Mouse (Mus musculus) MEL (cell line): ENCODE measurements around the gene Crb1. TPM values are rescaled to one million over a fixed set of nuclear protein-coding genes. Genes with fewer than 3 reads are reported as not detected.

ENCODE experiments used
- DNase-seq: peaks from one replicate; pipeline ENCODE4 v3.0.0; 2011; ENCODE audit warnings: low read depth, low spot score
- H3K27ac ChIP-seq: 2 replicates; pipeline ENCODE4 v1.5.1; 2012; ENCODE audit warnings: low read depth, mild to moderate bottlenecking, control low read depth, low read length, moderate library complexity; ENCODE audit not compliant: control insufficient read depth
- H3K27me3 ChIP-seq, 2 experiments: fragments of 150-350 bp in 1 of 2; sonication (generic) in 1 of 2; 2 replicates each; pipeline ENCODE4 v1.6.1; 2012; ENCODE audit warnings: low read length in 2 of 2, mild to moderate bottlenecking in 2 of 2, improper control_type of control experiment in 1 of 2, moderate library complexity in 1 of 2; ENCODE audit not compliant: insufficient read depth in 2 of 2, control insufficient read depth in 1 of 2
- H3K36me3 ChIP-seq, 2 experiments: 2 replicates each; pipeline ENCODE4 v1.6.1; 2012 to 2014; ENCODE audit warnings: low read length in 2 of 2, improper control_type of control experiment in 1 of 2, inconsistent platforms in 1 of 2, mild to moderate bottlenecking in 1 of 2; ENCODE audit not compliant: insufficient read depth in 2 of 2, control insufficient read depth in 1 of 2
- H3K4me1 ChIP-seq, 2 experiments: fragments of 150-350 bp in 1 of 2; sonication (generic) in 1 of 2; 2 replicates each; pipeline ENCODE4 v1.6.1; 2012; ENCODE audit warnings: low read length in 2 of 2, improper control_type of control experiment in 1 of 2, mild to moderate bottlenecking in 1 of 2; ENCODE audit not compliant: insufficient read depth in 2 of 2, control insufficient read depth in 1 of 2
- H3K4me3 ChIP-seq, 2 experiments: fragments of 150-350 bp in 1 of 2; sonication (generic) in 1 of 2; 2 replicates each; pipeline ENCODE4 v1.5.1; 2012; ENCODE audit warnings: low read depth in 2 of 2, low read length in 2 of 2, mild to moderate bottlenecking in 2 of 2, moderate library complexity in 2 of 2, control low read depth in 1 of 2, improper control_type of control experiment in 1 of 2; ENCODE audit not compliant: control insufficient read depth in 1 of 2, insufficient read depth in 1 of 2
- H3K79me2 ChIP-seq: 2 replicates; pipeline ENCODE4 v1.6.1; 2012; ENCODE audit warnings: mild to moderate bottlenecking, low read length, moderate library complexity; ENCODE audit not compliant: control insufficient read depth, poor library complexity, insufficient read depth
- H3K9ac ChIP-seq: 2 replicates; pipeline ENCODE4 v1.6.1; 2012; ENCODE audit warnings: low read depth, mild to moderate bottlenecking, control low read depth, low read length, moderate library complexity; ENCODE audit not compliant: control insufficient read depth, poor library complexity, severe bottlenecking
- H3K9me3 ChIP-seq: fragments of 150-350 bp; sonication (generic); replicated peaks from 2 replicates; pipeline ENCODE4 v1.6.1; 2012; ENCODE audit warnings: mild to moderate bottlenecking, low read length, improper control_type of control experiment, moderate library complexity; ENCODE audit not compliant: insufficient read depth
- BHLHE40 ChIP-seq: IDR thresholded peaks from 2 replicates; pipeline ENCODE4 v1.6.1; 2012; ENCODE audit warnings: low read depth, mild to moderate bottlenecking, inconsistent platforms, low read length, improper control_type of control experiment, borderline replicate concordance
- CHD2 ChIP-seq: IDR thresholded peaks from 2 replicates; pipeline ENCODE4 v1.6.1; 2011; ENCODE audit warnings: low read length, improper control_type of control experiment
- CTCF ChIP-seq, 3 experiments: IDR thresholded peaks in 2 of 3; conservative IDR thresholded peaks in 1 of 3; 2 replicates each; pipeline ENCODE4 v1.5.1; 2011 to 2012; ENCODE audit warnings: low read length in 3 of 3, low read depth in 2 of 3, mild to moderate bottlenecking in 2 of 3, improper control_type of control experiment in 1 of 3, inconsistent platforms in 1 of 3, mixed read lengths in 1 of 3, moderate library complexity in 1 of 3; ENCODE audit not compliant: control insufficient read depth in 1 of 3, insufficient read depth in 1 of 3, poor library complexity in 1 of 3, severe bottlenecking in 1 of 3
- E2F4 ChIP-seq: IDR thresholded peaks from 2 replicates; pipeline ENCODE4 v1.6.1; 2011; ENCODE audit warnings: low read depth, low read length, improper control_type of control experiment, borderline replicate concordance
- EP300 ChIP-seq, 2 experiments: IDR thresholded peaks; 2 replicates each; pipeline ENCODE4 v1.6.1; 2011; ENCODE audit warnings: improper control_type of control experiment in 2 of 2, low read length in 2 of 2, low read depth in 1 of 2, mild to moderate bottlenecking in 1 of 2
- HCFC1 ChIP-seq: IDR thresholded peaks from 2 replicates; pipeline ENCODE4 v1.6.1; 2012; ENCODE audit warnings: low read depth, mild to moderate bottlenecking, inconsistent platforms, low read length, improper control_type of control experiment, moderate library complexity
- MAFK ChIP-seq: IDR thresholded peaks from 2 replicates; pipeline ENCODE4 v1.6.1; 2011; ENCODE audit warnings: low read depth, mild to moderate bottlenecking, low read length, improper control_type of control experiment, borderline replicate concordance
- MAX ChIP-seq: IDR thresholded peaks from 2 replicates; pipeline ENCODE4 v1.6.1; 2011; ENCODE audit warnings: low read length, improper control_type of control experiment
- MAZ ChIP-seq: IDR thresholded peaks from 2 replicates; pipeline ENCODE4 v1.6.1; 2012; ENCODE audit warnings: low read depth, mild to moderate bottlenecking, inconsistent platforms, low read length, improper control_type of control experiment
- MXI1 ChIP-seq: IDR thresholded peaks from 2 replicates; pipeline ENCODE4 v1.6.1; 2011; ENCODE audit warnings: mild to moderate bottlenecking, low read depth, low read length, improper control_type of control experiment
- MYC ChIP-seq: IDR thresholded peaks from 2 replicates; pipeline ENCODE4 v1.6.1; 2011; ENCODE audit warnings: low read depth, mild to moderate bottlenecking, low read length, improper control_type of control experiment, moderate library complexity
- NELFE ChIP-seq: IDR thresholded peaks from 2 replicates; pipeline ENCODE4 v1.6.1; 2011; ENCODE audit warnings: low read depth, low read length, improper control_type of control experiment
- POLR2AphosphoS2 ChIP-seq: IDR thresholded peaks from 2 replicates; pipeline ENCODE4 v1.6.1; 2011; ENCODE audit warnings: low read length, improper control_type of control experiment
- RCOR1 ChIP-seq: IDR thresholded peaks from 2 replicates; pipeline ENCODE4 v1.6.1; 2012; ENCODE audit warnings: low read depth, mild to moderate bottlenecking, inconsistent platforms, low read length, improper control_type of control experiment
- TBP ChIP-seq: IDR thresholded peaks from 2 replicates; pipeline ENCODE4 v1.8.0; 2011; ENCODE audit warnings: low read depth, low read length, improper control_type of control experiment
- TCF12 ChIP-seq: IDR thresholded peaks from 2 replicates; pipeline ENCODE4 v1.6.1; 2014; ENCODE audit warnings: low read depth, mild to moderate bottlenecking, inconsistent platforms, low read length, improper control_type of control experiment, moderate library complexity
- USF1 ChIP-seq: IDR thresholded peaks from 2 replicates; pipeline ENCODE4 v1.6.1; 2014; ENCODE audit warnings: low read depth, mild to moderate bottlenecking, inconsistent platforms, low read length, improper control_type of control experiment, moderate library complexity
- USF2 ChIP-seq, 2 experiments: IDR thresholded peaks; 2 replicates each; pipeline ENCODE4 v1.6.1; 2011 to 2012; ENCODE audit warnings: improper control_type of control experiment in 2 of 2, low read length in 2 of 2, borderline replicate concordance in 1 of 2, inconsistent platforms in 1 of 2, low read depth in 1 of 2, mild to moderate bottlenecking in 1 of 2; ENCODE audit not compliant: insufficient read depth in 1 of 2
- ZC3H11A ChIP-seq: IDR thresholded peaks from 2 replicates; pipeline ENCODE4 v1.6.1; 2012; ENCODE audit warnings: low read depth, mild to moderate bottlenecking, inconsistent platforms, low read length, improper control_type of control experiment
- ZMIZ1 ChIP-seq: IDR thresholded peaks from 2 replicates; pipeline ENCODE4 v1.6.1; 2012; ENCODE audit warnings: low read depth, mild to moderate bottlenecking, inconsistent platforms, low read length, improper control_type of control experiment, moderate library complexity
- polyA plus RNA-seq, 2 experiments: library from polyadenylated mRNA; stranded (reverse) in 1 of 2; unstranded in 1 of 2; fragments of >175 nt in 1 of 2; fragments of >200 nt in 1 of 2; gene quantifications; 2 replicates each; pipeline versions ENCODE4 v1.2.1 to v1.2.4; 2012; ENCODE audit warnings: low replicate concordance in 2 of 2, low read depth in 1 of 2; ENCODE audit not compliant: insufficient read length in 2 of 2, insufficient read depth in 1 of 2, missing spikeins in 1 of 2
- total RNA-seq: library from RNA; depleted of rRNA; stranded (reverse); fragments of 300-350 nt; gene quantifications from 2 replicates; pipeline ENCODE4 v1.2.3, GENCODE M21; 2012

The Crb1 gene
- total and polyA plus RNA-seq, 3 experiments = not detected

- Histone ChIP-seq H3K9ac (no peak overlapping the region), H3K9me3 (no peaks in the 10 kb centered on the region), H3K27me3 (no peaks in the 10 kb centered on the region), H3K27ac (no peak overlapping the region), H3K36me3 (no peaks in the 10 kb centered on the region), H3K4me3 (no peak overlapping the region), H3K79me2 (no peaks in the 10 kb centered on the region), H3K4me1 (peaks cover 0 to 7% of the 10 kb centered on the region in 2 experiments; a peak in 1 of 4 replicates)
- no peak for DNase-seq
- no peak for TF ChIP-seq USF2 (IDR thresholded peaks at IDR 0.05; ENCODE audit: borderline replicate concordance in 1 of 2, insufficient read depth in 1 of 2, low read depth in 1 of 2, low read length in 2 of 2)
- no peak for TF ChIP-seq EP300 (IDR thresholded peaks at IDR 0.05; ENCODE audit: low read depth in 1 of 2, low read length in 2 of 2)
Measured at GRCm38 (mm10) chr1:139203026-139203425, 173.9 kb downstream of the Crb1 start.

- H3K36me3 ChIP-seq = no peaks in the 10 kb centered on the region
- no peak for DNase-seq
- H3K27me3 ChIP-seq = no peaks in the 10 kb centered on the region
- H3K27ac ChIP-seq = no peak overlapping the region
- H3K9ac ChIP-seq = no peak overlapping the region
- no peaks in the 10 kb centered on the region for H3K4me1 ChIP-seq
- no peaks in the 10 kb centered on the region for H3K9me3 ChIP-seq
- no peaks in the 10 kb centered on the region for H3K79me2 ChIP-seq
- TF ChIP-seq MAX = no peak
- no peak for TF ChIP-seq E2F4
- TF ChIP-seq TBP = no peak
- TF ChIP-seq POLR2AphosphoS2 = no peak
- no peak for TF ChIP-seq CHD2
- TF ChIP-seq RCOR1 = no peak
- no peak for TF ChIP-seq MAFK
- TF ChIP-seq MXI1 = no peak
- H3K4me3 ChIP-seq = no peak overlapping the region
Measured at GRCm38 (mm10) chr1:139194428-139195028, 182.4 kb downstream of the Crb1 start.

GRCm38 (mm10) chr1:139194011-139194410, 182.9 kb downstream of the Crb1 start:
- no peak overlapping the region for H3K9ac ChIP-seq
- no peaks in the 10 kb centered on the region for H3K36me3 ChIP-seq
- H3K4me3 ChIP-seq = no peak overlapping the region
- no peaks in the 10 kb centered on the region for H3K4me1 ChIP-seq
- no peak overlapping the region for H3K27ac ChIP-seq
- H3K79me2 ChIP-seq = no peaks in the 10 kb centered on the region
- H3K27me3 ChIP-seq = no peaks in the 10 kb centered on the region
- no peak for DNase-seq
- no peak for TF ChIP-seq E2F4
- TF ChIP-seq CTCF (IDR thresholded peaks at IDR 0.05 in 2 of 3, conservative IDR thresholded peaks at IDR 0.05 in 1 of 3; ENCODE audit: control insufficient read depth in 1 of 3, insufficient read depth in 1 of 3, low read depth in 2 of 3, low read length in 3 of 3, poor library complexity in 1 of 3, severe bottlenecking in 1 of 3) = no peak
- no peak for TF ChIP-seq MYC
- TF ChIP-seq MAX = no peak
- TF ChIP-seq POLR2AphosphoS2 = no peak
- no peak for TF ChIP-seq MAZ
- TF ChIP-seq BHLHE40 = no peak
- no peak for TF ChIP-seq ZMIZ1
- no peak for TF ChIP-seq NELFE
- TF ChIP-seq USF1 = no peak
- no peak for TF ChIP-seq EP300 (IDR thresholded peaks at IDR 0.05; ENCODE audit: low read depth in 1 of 2, low read length in 2 of 2)
- no peak for TF ChIP-seq TCF12
- TF ChIP-seq CHD2 = no peak
- TF ChIP-seq ZC3H11A = no peak
- TF ChIP-seq HCFC1 = no peak
- TF ChIP-seq, all 39 proteins: peak for 0
- H3K9me3 ChIP-seq = no peaks in the 10 kb centered on the region
